ENCODE assay signal across 8 mouse cellular contexts in genomic region chr13:103919956-103920260, GRCm38 (mm10). TPM values are rescaled to one million over a fixed set of nuclear protein-coding genes. Genes with fewer than 3 reads are reported as not detected.
A peak's percentile ranks its signal among the peaks of the same experiment; 100 is the strongest.
DNase-seq lines count a peak whose midpoint lies in the region; ATAC-seq lines count a peak whose summit lies in the region.

No protein-coding gene starts in this region.

- DNase-seq in kidney, postnatal 10 days: no peak
- peak; percentile 63 for DNase-seq in adipocyte (ENCODE audit: low spot score)
- DNase-seq in adrenal gland, postnatal 14 days: no peak
- DNase-seq in gastrocnemius, adult 8-10 months (ENCODE audit: low spot score in 2 of 2): no peak

- no peaks in the 10 kb centered on the region for H3K27me3 ChIP-seq in kidney, embryonic 15.5 days
- peaks cover 6% of the 10 kb centered on the region for H3K27me3 ChIP-seq in forebrain, embryonic 16.5 days (replicated peaks; ENCODE audit: control insufficient read depth, insufficient read depth, low read length)

- peak overlapping the region; percentile 94 for H3K9ac ChIP-seq in kidney, embryonic 15.5 days
- peak overlapping the region; percentile 98 for H3K9ac ChIP-seq in forebrain, embryonic 16.5 days (replicated peaks; ENCODE audit: low read depth, low read length)

- peak overlapping the region; percentile 63 for H3K4me3 ChIP-seq in kidney, embryonic 15.5 days (replicated peaks)
- peak overlapping the region; percentile 84 for H3K4me3 ChIP-seq in forebrain, embryonic 16.5 days (replicated peaks; ENCODE audit: low read length)
- peak overlapping the region; percentile 82 for H3K4me3 ChIP-seq in macrophage (ENCODE audit: inconsistent target)

- H3K79me2 ChIP-seq in macrophage (ENCODE audit: inconsistent target): peaks cover 55% of the 10 kb centered on the region

- peaks cover 35% of the 10 kb centered on the region for H3K4me1 ChIP-seq in kidney, embryonic 15.5 days
- H3K4me1 ChIP-seq in forebrain, embryonic 16.5 days (replicated peaks; ENCODE audit: control insufficient read depth, insufficient read depth, low read length): peaks cover 19% of the 10 kb centered on the region

- peak overlapping the region; percentile 100 for H3K27ac ChIP-seq in kidney, embryonic 15.5 days
- peak overlapping the region; percentile 100 for H3K27ac ChIP-seq in forebrain, embryonic 16.5 days (ENCODE audit: low read length)
- peak overlapping the region; percentile 98 for H3K27ac ChIP-seq in macrophage

- H3K9me3 ChIP-seq in kidney, embryonic 15.5 days (replicated peaks): no peaks in the 10 kb centered on the region
- no peaks in the 10 kb centered on the region for H3K9me3 ChIP-seq in forebrain, embryonic 16.5 days (ENCODE audit: control insufficient read depth, low read length)

- ATAC-seq in kidney, embryonic 15.5 days (replicated peaks; ENCODE audit: low FRiP score): no peak
- no peak for ATAC-seq in forebrain, embryonic 16.5 days
- no peak for ATAC-seq in megakaryocyte-erythroid progenitor cell, adult 5-6 weeks (replicated peaks; ENCODE audit: low FRiP score, low TSS enrichment, poor library complexity, severe bottlenecking)

- peak overlapping the region; percentile 89 for H3K4me2 ChIP-seq in kidney, embryonic 15.5 days
- H3K4me2 ChIP-seq in forebrain, embryonic 16.5 days (ENCODE audit: low read length): peak overlapping the region; percentile 85

- under 1% methylated on average over 20 of the region's 20 CpGs for WGBS in kidney, embryonic 15.5 days
- WGBS in forebrain, embryonic 16.5 days: under 1% methylated on average over 20 of the region's 20 CpGs
- WGBS in macrophage (ENCODE audit: missing documents): 0% methylated on average over 18 of the region's 20 CpGs

- no peaks in the 10 kb centered on the region for H3K36me3 ChIP-seq in kidney, embryonic 15.5 days
- no peaks in the 10 kb centered on the region for H3K36me3 ChIP-seq in forebrain, embryonic 16.5 days (ENCODE audit: control insufficient read depth, insufficient read depth)
- H3K36me3 ChIP-seq in macrophage (ENCODE audit: inconsistent target): no peaks in the 10 kb centered on the region

RNA-seq across cellular contexts. Expression of gene Erbin, which starts 0.4 kb away (rescaled TPM):
- 17.9 and 19.4 TPM in 2 replicates for polyA plus RNA-seq in kidney, embryonic 15.5 days (2015; fragmentation: Nextera tagmentation; extraction: Ambion mirVana)
- 8.8 and 10.2 TPM in 2 replicates for polyA plus RNA-seq in forebrain, embryonic 16.5 days (2015; fragmentation: Nextera tagmentation; extraction: Ambion mirVana)
- total RNA-seq in macrophage (2018; cell fraction: chromatin; rRNA removed): 100 to 1,000 TPM; 178 to 815 (median 271) TPM
- 100 to 1,000 TPM in 19 of 26 experiments, 10 to 100 TPM in 7; 87.0 to 232 (median 134) TPM for total RNA-seq in macrophage (2018; cell fraction: cytosol; rRNA removed)
- 100 to 1,000 TPM; 136 to 569 (median 225) TPM for total RNA-seq in macrophage (2018; cell fraction: nucleus; rRNA removed)
- polyA plus RNA-seq in macrophage (2018): 72.4 to 82.3 TPM (median 80.6 TPM) in 3 replicates
- total RNA-seq in adrenal gland, postnatal 14 days (2021): 83.6 and 87.6 TPM in 2 replicates
- total RNA-seq in megakaryocyte-erythroid progenitor cell, adult 5-6 weeks (2014; fragmentation: Nextera tagmentation): 70.5 and 87.2 TPM in 2 replicates
- total RNA-seq in megakaryocyte-erythroid progenitor cell, adult 5-6 weeks (2017): 111 and 152 TPM in 2 replicates
- 10 to 100 TPM; 45.5 to 53.4 (median 50.3) TPM for total RNA-seq in gastrocnemius, adult 8-10 months (2022)
